Mouse (Mus musculus): ENCODE measurements around the gene Ssh2. TPM values are rescaled to one million over a fixed set of nuclear protein-coding genes. Genes with fewer than 3 reads are reported as not detected.

Gene Ssh2
- polyA plus RNA-seq, 1 experiment from 2014 or later = 13.8 TPM

DNA sequence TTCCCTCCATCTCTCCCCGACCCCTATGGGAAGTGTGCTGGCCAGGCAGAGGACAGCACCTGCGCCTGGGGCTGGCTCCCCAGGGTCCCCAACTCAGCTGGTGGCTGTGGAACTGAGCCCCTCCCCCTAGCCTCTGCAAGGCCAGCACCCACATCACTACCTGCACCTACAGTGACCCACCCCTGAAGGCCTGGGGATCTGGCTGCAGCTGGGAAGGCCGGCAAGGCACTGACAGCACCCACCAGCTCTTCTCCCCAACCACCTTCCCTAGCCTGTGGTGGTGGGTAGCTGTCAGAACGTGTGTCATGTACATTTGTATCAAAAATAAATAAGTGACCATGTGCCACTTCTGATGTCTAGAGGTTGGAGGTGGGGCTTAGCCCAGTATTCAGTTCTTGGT is 291.3 kb downstream of the Ssh2 start:
- Histone ChIP-seq H3K27ac (ENCODE audit: low read depth, low read length) (no peak overlapping the region), H3K4me3 (ENCODE audit: low read length) (no peak overlapping the region), H3K36me3 (ENCODE audit: control insufficient read depth, insufficient read depth, low read length) (peaks cover 27% of the 10 kb centered on the region), H3K27me3 (replicated peaks; ENCODE audit: control insufficient read depth, insufficient read depth, low read length) (no peaks in the 10 kb centered on the region), H3K9me3 (ENCODE audit: control insufficient read depth, low read length) (no peaks in the 10 kb centered on the region), H3K4me1 (ENCODE audit: control insufficient read depth, insufficient read depth, low read depth, low read length) (peaks cover 9% of the 10 kb centered on the region), H3K9ac (ENCODE audit: low read depth, low read length) (no peak overlapping the region), H3K4me2 (ENCODE audit: low read length) (no peak overlapping the region)
- 0 out of 2 replicates have a peak, but pooled peaks have one; percentile 5 for ATAC-seq
- WGBS = 75% methylated on average over 4 of the region's 4 CpGs

GRCm38 (mm10) chr11:77508068-77509021 is 292.3 kb downstream of the Ssh2 start:
- H3K9me3 ChIP-seq (ENCODE audit: control insufficient read depth, low read length) = no peaks in the 10 kb centered on the region
- H3K4me1 ChIP-seq (ENCODE audit: control insufficient read depth, insufficient read depth, low read depth, low read length) = peaks cover 11% of the 10 kb centered on the region
- peak overlapping the region; percentile 54 for H3K9ac ChIP-seq (ENCODE audit: low read depth, low read length)
- H3K27me3 ChIP-seq (replicated peaks; ENCODE audit: control insufficient read depth, insufficient read depth, low read length) = no peaks in the 10 kb centered on the region
- WGBS = 21% methylated on average over 49 of the region's 49 CpGs
- peak; percentile 60 for ATAC-seq
- peak overlapping the region; percentile 68 for H3K4me2 ChIP-seq (ENCODE audit: low read length)
- H3K36me3 ChIP-seq (ENCODE audit: control insufficient read depth, insufficient read depth, low read length) = peaks cover 24% of the 10 kb centered on the region
- no peak overlapping the region for H3K27ac ChIP-seq (ENCODE audit: low read depth, low read length)
- H3K4me3 ChIP-seq (ENCODE audit: low read length) = peak overlapping the region; percentile 41

Other genes starting within 250 kb of the Ssh2 start
- 10.3 and 14.0 TPM in 2 replicates for gene Slc6a4, start 217.7 kb upstream of the Ssh2 start, polyA plus RNA-seq (2015; fragmentation: Nextera tagmentation; extraction: Ambion mirVana)
- 37.8 and 50.0 TPM in 2 replicates for gene Nsrp1, start 137.9 kb upstream of the Ssh2 start, polyA plus RNA-seq (2015; fragmentation: Nextera tagmentation; extraction: Ambion mirVana)
- gene Efcab5, start 27.3 kb upstream of the Ssh2 start, polyA plus RNA-seq (2015; fragmentation: Nextera tagmentation; extraction: Ambion mirVana) = 0.51 and 0.56 TPM in 2 replicates
- 1.3 and 1.9 TPM in 2 replicates for gene Coro6, start 246.1 kb downstream of the Ssh2 start, polyA plus RNA-seq (2015; fragmentation: Nextera tagmentation; extraction: Ambion mirVana)